Mouse (Mus musculus): ENCODE results near the gene Acbd5. TPM values are rescaled to one million over a fixed set of nuclear protein-coding genes. Genes with fewer than 3 reads are reported as not detected.
A peak's percentile ranks its signal among the peaks of the same experiment; 100 is the strongest.
"Not testable (repeated sequence)": the region's sequence is repeated elsewhere in the genome, so short reads cannot be mapped to it uniquely, and the experiment has no call there.

Acbd5 gene
- polyA plus RNA-seq, 1 experiment from 2014 or later, result 24.3 TPM

DNA sequence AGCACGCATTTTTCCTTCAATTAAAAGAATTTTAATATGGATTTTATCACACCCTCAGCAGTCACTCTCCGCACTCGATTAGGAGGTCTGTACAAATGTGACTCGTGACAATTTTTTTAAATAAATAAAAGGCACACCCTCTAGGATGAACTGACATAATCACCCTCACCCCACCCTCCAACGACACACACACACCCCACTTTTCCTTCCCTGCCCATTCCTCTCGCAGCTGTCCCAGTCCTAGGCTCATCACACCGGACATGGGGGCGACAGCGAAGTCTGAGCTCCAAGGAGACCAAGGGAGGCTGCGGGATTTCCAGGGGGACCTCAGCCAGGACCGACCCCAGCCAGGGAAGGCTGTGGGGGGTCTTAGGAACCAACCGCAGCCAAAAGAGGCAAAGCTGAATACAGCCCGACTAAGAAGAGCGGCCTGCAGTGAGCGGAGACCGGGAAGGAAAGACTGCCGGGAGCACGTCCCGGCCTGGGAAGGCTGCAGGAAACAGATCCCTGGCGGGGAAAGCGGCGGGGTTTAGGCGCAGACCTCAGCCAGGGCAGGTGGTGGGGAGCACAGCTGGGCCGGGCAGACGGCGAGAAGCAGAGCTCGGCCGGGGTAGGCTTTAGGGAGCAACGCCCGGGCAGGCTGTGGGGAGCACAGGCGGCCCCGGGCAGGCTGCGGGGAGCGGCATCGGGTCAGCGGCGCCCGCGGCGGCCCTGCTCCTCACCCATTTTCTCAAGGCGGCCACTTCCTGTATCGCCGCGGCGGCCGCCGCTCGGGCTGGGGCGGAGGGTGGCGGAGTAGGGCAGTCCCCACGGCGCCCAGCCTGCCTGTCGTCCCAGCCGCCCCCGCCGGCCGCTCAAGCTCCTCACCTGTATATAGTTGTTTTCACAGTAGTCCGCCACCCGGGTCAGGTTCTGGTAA is 28.6 kb upstream of the Acbd5 start:
- Histone ChIP-seq H3K4me3 (peak overlapping the region; percentile 84), H3K9ac (peak overlapping the region; percentile 95), H3K4me2 (peak overlapping the region; percentile 85), H3K4me1 (peaks cover 42% of the 10 kb centered on the region), H3K36me3 (no peaks in the 10 kb centered on the region), H3K27me3 (replicated peaks) (no peaks in the 10 kb centered on the region), H3K9me3 (no peaks in the 10 kb centered on the region), H3K27ac (replicated peaks) (peak overlapping the region; percentile 98)
- under 1% methylated on average over 58 of the region's 59 CpGs for WGBS
- peak; percentile 79 for ATAC-seq (ENCODE audit: extremely low read depth, insufficient number of reproducible peaks, low FRiP score, low TSS enrichment)

DNA sequence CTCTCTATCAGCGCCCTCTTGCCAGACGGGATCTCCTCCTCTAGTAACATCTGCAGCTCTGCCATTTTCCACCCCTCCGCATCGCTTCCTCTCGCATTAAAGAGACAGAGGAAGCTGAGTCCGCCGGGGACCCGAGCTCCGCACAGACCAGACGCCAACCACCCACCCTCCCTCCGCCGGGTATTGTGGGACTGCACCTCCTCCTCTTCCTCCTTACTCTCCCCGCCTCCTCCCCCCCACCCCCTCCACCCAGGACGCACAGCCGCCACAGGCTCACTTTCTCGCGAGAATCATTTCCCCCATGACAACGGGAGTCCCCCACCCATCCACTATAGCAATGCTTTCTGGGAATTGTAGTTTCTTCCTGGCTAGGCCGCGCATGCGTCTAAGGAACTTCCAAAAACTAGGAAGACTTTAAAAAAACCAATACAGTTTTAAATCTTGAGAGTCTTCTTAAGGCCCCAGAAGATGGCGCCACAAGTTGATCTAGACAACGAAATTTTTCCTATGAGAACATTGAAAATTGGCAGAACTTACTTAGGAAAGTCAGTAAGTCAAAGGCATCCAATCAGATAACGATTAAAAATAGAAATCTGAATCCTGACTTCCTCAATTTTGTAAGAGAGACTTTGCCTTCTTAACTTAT is 27.8 kb upstream of the Acbd5 start, which contains the start of gene Abi1:
Gene Abi1, minus strand, starts transcription at position 241 of the 646 bp plus-strand sequence.
- peaks cover 35% of the 10 kb centered on the region for H3K4me1 ChIP-seq
- ATAC-seq (ENCODE audit: extremely low read depth, insufficient number of reproducible peaks, low FRiP score, low TSS enrichment), result peak; percentile 93
- H3K9ac ChIP-seq, result peak within 1 kb of the TSS; percentile 95
- WGBS, result 2% methylated on average over 24 of the region's 24 CpGs
- no peaks in the 10 kb centered on the region for H3K36me3 ChIP-seq
- peak within 1 kb of the TSS; percentile 85 for H3K4me2 ChIP-seq
- no peaks in the 10 kb centered on the region for H3K27me3 ChIP-seq (replicated peaks)
- peak within 1 kb of the TSS; percentile 84 for H3K4me3 ChIP-seq
- no peaks in the 10 kb centered on the region for H3K9me3 ChIP-seq
- peak within 1 kb of the TSS; percentile 98 for H3K27ac ChIP-seq (replicated peaks)

DNA sequence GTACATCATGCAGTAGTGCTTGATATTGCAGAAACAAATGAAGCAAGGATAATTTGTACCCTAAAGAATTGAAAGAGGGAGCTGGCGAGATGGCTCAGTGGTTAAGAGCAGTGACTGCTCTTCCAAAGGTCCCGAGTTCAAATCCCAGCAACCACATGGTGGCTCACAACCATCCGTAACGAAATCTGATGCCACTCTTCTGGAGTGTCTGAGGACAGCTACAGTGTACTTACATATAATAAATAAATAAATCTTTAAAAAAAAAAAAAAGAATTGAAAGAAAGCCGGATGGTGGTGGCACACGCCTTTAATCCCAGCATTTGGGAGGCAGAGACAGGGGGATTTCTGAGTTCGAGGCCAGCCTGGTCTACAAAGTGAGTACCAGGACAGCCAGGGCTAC is 27.3 kb upstream of the Acbd5 start:
- not testable (repeated sequence) for H3K27me3 ChIP-seq (replicated peaks); ATAC-seq (ENCODE audit: extremely low read depth, insufficient number of reproducible peaks, low FRiP score, low TSS enrichment); H3K9ac ChIP-seq; H3K9me3 ChIP-seq; H3K36me3 ChIP-seq
- H3K4me3 ChIP-seq, result peak overlapping the region; percentile 84
- H3K27ac ChIP-seq (replicated peaks), result peak overlapping the region; percentile 10; the same call in 1 of the 2 replicates
- WGBS, result 83% methylated on average over 7 of the region's 7 CpGs
- H3K4me2 ChIP-seq, result peak overlapping the region; percentile 85
- peaks cover 31% of the 10 kb centered on the region for H3K4me1 ChIP-seq

DNA sequence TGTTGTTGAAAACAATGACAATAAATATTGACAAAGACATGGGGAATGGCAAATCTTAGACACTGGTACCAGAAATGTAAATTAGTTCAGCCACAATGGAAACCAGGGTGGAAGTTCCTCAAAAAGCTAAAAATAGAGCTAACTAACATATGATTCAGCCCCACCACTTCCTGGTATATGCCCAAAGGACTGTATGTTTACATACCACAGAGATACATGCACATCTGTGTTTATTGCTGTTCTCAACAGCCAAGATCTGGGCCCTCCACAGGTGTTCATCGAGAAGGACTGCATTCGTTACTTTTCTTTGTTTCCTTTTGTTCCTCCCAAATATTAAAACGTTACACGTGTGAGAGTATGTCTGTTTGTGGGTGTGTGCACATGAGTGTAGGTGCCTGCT is 26.5 kb upstream of the Acbd5 start:
- Histone ChIP-seq H3K4me3 (no peak overlapping the region), H3K9me3 (no peaks in the 10 kb centered on the region), H3K27me3 (replicated peaks) (no peaks in the 10 kb centered on the region), H3K9ac (no peak overlapping the region), H3K4me2 (no peak overlapping the region), H3K36me3 (no peaks in the 10 kb centered on the region), H3K4me1 (peaks cover 25% of the 10 kb centered on the region), H3K27ac (replicated peaks) (no peak overlapping the region)
- no peak for ATAC-seq (ENCODE audit: extremely low read depth, insufficient number of reproducible peaks, low FRiP score, low TSS enrichment)
- 81% methylated on average over 4 of the region's 4 CpGs for WGBS

DNA sequence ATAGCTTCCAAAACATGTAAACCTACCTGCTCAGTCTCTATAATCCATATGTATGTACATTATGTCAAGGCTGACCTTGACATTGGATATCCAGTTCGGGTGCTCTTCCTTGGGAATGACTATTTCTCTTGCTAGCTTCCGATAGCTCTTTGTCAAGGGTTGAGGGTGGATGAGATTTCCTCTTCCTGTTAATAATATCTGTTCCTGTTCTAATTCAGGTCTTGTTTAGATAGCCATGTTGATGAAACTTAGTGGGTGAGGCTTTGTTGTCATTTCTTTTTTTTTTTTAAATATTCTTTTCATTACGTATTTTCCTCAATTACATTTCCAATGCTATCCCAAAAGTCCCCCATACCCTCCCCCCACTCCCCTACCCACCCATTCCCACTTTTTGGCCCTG is 25.8 kb upstream of the Acbd5 start:
- Histone ChIP-seq H3K27me3 (replicated peaks) (no peaks in the 10 kb centered on the region), H3K27ac (replicated peaks) (no peak overlapping the region), H3K4me1 (peaks cover 17% of the 10 kb centered on the region), H3K9me3 (no peaks in the 10 kb centered on the region), H3K4me3 (no peak overlapping the region), H3K4me2 (no peak overlapping the region), H3K9ac (no peak overlapping the region), H3K36me3 (no peaks in the 10 kb centered on the region)
- 78% methylated on average over 3 of the region's 3 CpGs for WGBS
- ATAC-seq (ENCODE audit: extremely low read depth, insufficient number of reproducible peaks, low FRiP score, low TSS enrichment), result no peak

DNA sequence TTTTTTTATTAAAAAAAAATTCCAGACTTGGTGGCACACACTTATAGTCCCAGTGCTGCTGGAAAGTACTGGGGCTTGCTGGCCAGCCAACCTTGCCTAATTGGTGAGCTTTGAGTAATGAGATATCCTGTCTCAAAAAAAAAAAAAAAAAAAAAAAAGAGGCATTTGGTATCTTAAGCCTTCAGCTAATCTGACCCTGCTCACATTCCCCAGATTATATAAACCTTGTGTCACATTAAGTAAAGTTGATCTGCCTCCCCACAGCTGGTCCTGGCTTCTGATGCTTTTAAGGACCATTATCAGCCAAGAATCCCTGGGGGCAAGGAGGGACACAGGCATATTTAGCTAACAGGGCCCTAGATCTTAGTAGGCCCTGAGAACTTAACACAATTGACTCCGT is 22.3 kb upstream of the Acbd5 start:
- no peak overlapping the region for H3K4me3 ChIP-seq
- H3K4me2 ChIP-seq, result no peak overlapping the region
- no peak for ATAC-seq (ENCODE audit: extremely low read depth, insufficient number of reproducible peaks, low FRiP score, low TSS enrichment)
- H3K9me3 ChIP-seq, result no peaks in the 10 kb centered on the region
- WGBS, result 18% methylated on average over 1 of the region's 1 CpGs
- H3K36me3 ChIP-seq, result no peaks in the 10 kb centered on the region
- no peak overlapping the region for H3K27ac ChIP-seq (replicated peaks)
- H3K27me3 ChIP-seq (replicated peaks), result no peaks in the 10 kb centered on the region
- no peaks in the 10 kb centered on the region for H3K4me1 ChIP-seq
- no peak overlapping the region for H3K9ac ChIP-seq

DNA sequence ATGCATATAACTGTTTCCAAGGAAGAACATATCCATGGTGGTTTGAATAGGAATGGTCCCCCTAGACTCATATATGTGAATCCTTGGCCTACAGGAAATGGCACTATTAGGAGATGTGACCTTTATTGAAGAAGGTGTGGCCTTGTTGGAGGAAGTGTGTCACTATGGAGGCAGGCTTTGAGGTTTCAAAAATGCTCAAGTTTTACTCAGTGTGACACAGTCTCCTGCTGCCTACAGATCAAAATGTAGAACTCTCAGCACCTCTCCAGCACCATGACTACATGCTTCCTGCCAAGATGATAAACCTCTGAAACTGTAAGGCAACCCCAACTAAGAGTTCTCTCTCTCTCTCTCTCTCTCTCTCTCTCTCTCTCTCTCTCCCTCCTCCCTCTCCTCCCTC is 20.0 kb upstream of the Acbd5 start:
- Histone ChIP-seq H3K4me2 (no peak overlapping the region), H3K27me3 (replicated peaks) (no peaks in the 10 kb centered on the region), H3K36me3 (no peaks in the 10 kb centered on the region), H3K9me3 (no peaks in the 10 kb centered on the region), H3K4me3 (no peak overlapping the region), H3K9ac (no peak overlapping the region), H3K4me1 (no peaks in the 10 kb centered on the region), H3K27ac (replicated peaks) (no peak overlapping the region)
- ATAC-seq (ENCODE audit: extremely low read depth, insufficient number of reproducible peaks, low FRiP score, low TSS enrichment), result no peak

DNA sequence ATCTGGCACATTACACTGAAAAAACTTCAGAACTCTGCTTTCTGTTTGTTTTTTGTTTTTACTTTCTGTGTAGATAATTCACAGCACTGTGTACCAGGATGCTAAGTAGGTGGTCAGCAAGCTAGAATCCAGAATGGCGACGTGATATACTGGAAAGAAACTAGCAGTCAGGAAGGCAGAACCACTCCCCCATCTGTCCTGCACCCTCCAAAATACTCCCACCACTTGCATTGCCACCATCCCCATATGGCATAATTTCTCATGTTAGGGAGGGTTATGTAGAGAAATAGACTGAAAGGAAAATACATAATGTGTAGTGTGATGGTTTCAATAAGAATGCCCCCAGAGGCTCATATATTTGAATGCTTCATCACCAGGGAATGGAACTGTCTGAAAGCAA is 16.1 kb upstream of the Acbd5 start:
- Histone ChIP-seq H3K4me1 (no peaks in the 10 kb centered on the region), H3K27ac (replicated peaks) (no peak overlapping the region), H3K9me3 (no peaks in the 10 kb centered on the region), H3K27me3 (replicated peaks) (no peaks in the 10 kb centered on the region), H3K36me3 (no peaks in the 10 kb centered on the region), H3K4me2 (no peak overlapping the region), H3K9ac (no peak overlapping the region), H3K4me3 (no peak overlapping the region)
- WGBS, result 71% methylated on average over 2 of the region's 2 CpGs
- no peak for ATAC-seq (ENCODE audit: extremely low read depth, insufficient number of reproducible peaks, low FRiP score, low TSS enrichment)

DNA sequence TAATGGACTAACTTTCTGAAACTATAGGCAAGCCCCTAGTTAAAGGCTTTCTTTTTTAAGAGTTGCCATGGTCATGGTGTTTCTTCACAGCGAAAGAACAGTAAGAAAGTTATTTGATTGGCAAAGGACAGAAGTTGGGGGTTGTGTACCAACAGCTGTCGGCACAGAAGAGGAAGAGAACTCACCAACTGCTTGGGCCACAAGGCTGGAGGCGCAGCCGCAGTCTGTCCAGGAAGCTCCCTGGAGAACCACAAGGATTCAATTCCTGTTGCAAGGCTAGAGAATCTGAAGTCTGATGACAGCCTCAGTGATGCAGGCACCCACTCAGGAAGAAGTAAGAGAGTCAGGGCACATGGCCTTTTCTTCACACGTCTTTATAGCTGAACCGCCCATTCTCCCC is 15.4 kb upstream of the Acbd5 start:
- no peak for ATAC-seq (ENCODE audit: extremely low read depth, insufficient number of reproducible peaks, low FRiP score, low TSS enrichment)
- H3K27me3 ChIP-seq (replicated peaks), result no peaks in the 10 kb centered on the region
- 57% methylated on average over 6 of the region's 6 CpGs for WGBS
- no peak overlapping the region for H3K4me2 ChIP-seq
- no peak overlapping the region for H3K27ac ChIP-seq (replicated peaks)
- H3K9ac ChIP-seq, result no peak overlapping the region
- H3K36me3 ChIP-seq, result no peaks in the 10 kb centered on the region
- H3K4me1 ChIP-seq, result no peaks in the 10 kb centered on the region
- no peak overlapping the region for H3K4me3 ChIP-seq
- H3K9me3 ChIP-seq, result no peaks in the 10 kb centered on the region

DNA sequence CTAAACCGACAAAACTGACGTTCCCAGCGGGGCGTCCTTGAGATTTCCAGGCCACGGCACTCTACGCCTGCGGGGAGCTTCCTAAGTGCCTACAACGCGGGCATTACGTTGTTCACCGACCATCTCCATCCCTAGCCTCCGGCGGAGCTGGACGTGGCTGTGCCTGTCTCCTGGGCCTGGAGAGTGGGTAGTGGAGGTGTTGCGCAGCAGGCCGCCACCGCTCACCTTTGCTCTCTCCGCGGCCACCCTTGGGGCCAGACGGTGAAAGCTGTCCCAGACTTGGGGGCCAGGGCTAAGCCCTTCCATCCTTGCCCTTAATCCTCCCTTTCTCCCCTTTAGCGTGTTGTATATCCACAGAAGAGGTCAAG is 387 bp downstream of the Acbd5 start:
- peak overlapping the region; percentile 90 for H3K9ac ChIP-seq
- WGBS, result 0% methylated on average over 21 of the region's 21 CpGs
- H3K27me3 ChIP-seq (replicated peaks), result no peaks in the 10 kb centered on the region
- H3K4me3 ChIP-seq, result peak overlapping the region; percentile 81
- ATAC-seq (ENCODE audit: extremely low read depth, insufficient number of reproducible peaks, low FRiP score, low TSS enrichment), result peak; percentile 48; the same call in 1 of the 2 replicates
- peak overlapping the region; percentile 97 for H3K27ac ChIP-seq (replicated peaks)
- peak overlapping the region; percentile 99 for H3K4me2 ChIP-seq
- 0 out of 2 replicates have a peak, but pooled peaks cover 4% of the 10 kb centered on the region for H3K36me3 ChIP-seq
- peaks cover 8% of the 10 kb centered on the region for H3K4me1 ChIP-seq
- H3K9me3 ChIP-seq, result no peaks in the 10 kb centered on the region

DNA sequence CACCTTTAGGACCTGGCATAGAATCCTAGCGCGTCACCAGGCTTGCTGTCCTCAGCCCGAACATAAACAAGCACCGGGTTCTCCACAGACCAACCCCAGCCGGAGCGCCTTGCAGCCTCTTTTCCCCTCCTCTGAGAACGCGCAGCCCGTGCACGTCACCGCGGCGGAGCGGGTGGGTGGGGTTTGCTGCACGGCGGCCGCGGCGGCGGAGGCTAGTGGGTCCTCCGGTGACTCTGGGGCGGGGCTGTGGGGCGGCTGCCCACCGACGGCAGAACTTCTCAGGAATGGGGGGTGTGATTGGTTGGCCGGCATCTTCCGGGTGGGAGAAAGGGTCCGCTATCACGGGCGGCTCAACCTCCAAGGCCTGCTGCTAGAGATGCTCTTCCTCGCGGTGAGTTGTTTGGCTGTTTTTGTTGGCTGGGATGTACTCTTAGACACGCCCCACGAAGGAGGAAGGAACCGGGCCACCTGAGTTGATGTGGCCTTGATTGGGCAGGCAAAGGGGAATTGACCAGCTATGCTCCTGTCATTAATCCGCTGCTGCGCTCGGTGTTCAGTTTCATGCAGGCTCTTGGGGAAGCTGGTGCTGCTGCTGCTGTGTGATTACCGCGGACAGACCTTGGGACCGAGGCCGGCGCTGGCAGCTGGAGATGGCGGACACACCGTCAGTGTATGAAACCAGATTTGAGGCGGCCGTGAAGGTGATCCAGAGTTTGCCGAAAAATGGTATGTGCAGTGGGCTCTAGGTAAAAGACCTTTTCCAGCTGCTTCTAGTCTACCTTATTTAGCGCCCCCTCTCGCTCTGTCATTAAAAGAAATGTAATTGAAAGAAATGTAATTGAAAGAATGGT is 1.2 kb downstream of the Acbd5 start:
- no peaks in the 10 kb centered on the region for H3K27me3 ChIP-seq (replicated peaks)
- peak overlapping the region; percentile 97 for H3K27ac ChIP-seq (replicated peaks)
- peaks cover 8% of the 10 kb centered on the region; the same call in 1 of the 2 replicates for H3K36me3 ChIP-seq
- under 1% methylated on average over 50 of the region's 50 CpGs for WGBS
- peaks cover 8% of the 10 kb centered on the region for H3K4me1 ChIP-seq
- H3K9me3 ChIP-seq, result no peaks in the 10 kb centered on the region
- H3K4me3 ChIP-seq, result peak overlapping the region; percentile 81
- H3K4me2 ChIP-seq, result peak overlapping the region; percentile 99
- peak overlapping the region; percentile 90 for H3K9ac ChIP-seq
- ATAC-seq (ENCODE audit: extremely low read depth, insufficient number of reproducible peaks, low FRiP score, low TSS enrichment), result peak; percentile 87
